ENCODE assay signal across 9 mouse cellular contexts in genomic region chr19:44372969-44373368, GRCm38 (mm10). TPM values are rescaled to one million over a fixed set of nuclear protein-coding genes. Genes with fewer than 3 reads are reported as not detected.
A peak's percentile ranks its signal among the peaks of the same experiment; 100 is the strongest.
DNase-seq lines count a peak whose midpoint lies in the region; ATAC-seq and TF ChIP-seq lines count a peak whose summit lies in the region.
"Had no signal": no experiment of that assay in that cellular context is flagged by ENCODE, and none has a peak within 500 bp of the region (broad histone marks: within the 10 kb centered on the region; RNA-seq: fewer than 3 reads in every experiment).

No protein-coding gene starts in this region.

- H3K36me3 ChIP-seq in heart, embryonic 15.5 days = no peaks in the 10 kb centered on the region
- H3K36me3 ChIP-seq in liver, embryonic 13.5 days = no peaks in the 10 kb centered on the region
- no peaks in the 10 kb centered on the region for H3K36me3 ChIP-seq in thymus, adult 2 months (ENCODE audit: control insufficient read depth, insufficient read depth, low read length)
- H3K36me3 ChIP-seq: heart, embryonic 13.5 days had no signal

- peak; percentile 76 for TF ChIP-seq CTCF in bone marrow macrophage, adult 2 months (IDR thresholded peaks at IDR 0.05; ENCODE audit: low read depth, low read length)
- peak; percentile 69; the same call in 1 of the 2 replicates for TF ChIP-seq CTCF in thymus, adult 2 months (IDR thresholded peaks at IDR 0.05; ENCODE audit: borderline replicate concordance, control insufficient read depth, extremely low read depth, insufficient read depth, low read length, poor library complexity)

- no peaks in the 10 kb centered on the region for H3K9me3 ChIP-seq in heart, embryonic 15.5 days (replicated peaks)
- no peaks in the 10 kb centered on the region for H3K9me3 ChIP-seq in liver, embryonic 13.5 days (replicated peaks)
- H3K9me3 ChIP-seq: heart, embryonic 13.5 days had no signal

- peak; percentile 88 for ATAC-seq in erythroid progenitor cell, adult 5-6 weeks (replicated peaks; ENCODE audit: low FRiP score, poor library complexity, severe bottlenecking)
- ATAC-seq in heart, embryonic 15.5 days (replicated peaks; ENCODE audit: insufficient number of reproducible peaks, insufficient read depth, low FRiP score, low read depth) = 0 out of 2 replicates have a peak, but pooled peaks have one; percentile 67
- peak; percentile 81 for ATAC-seq in liver, embryonic 13.5 days (ENCODE audit: low read depth)
- ATAC-seq in neutrophil, adult 5-6 weeks (ENCODE audit: extremely low read depth, insufficient number of reproducible peaks, low FRiP score, poor library complexity, severe bottlenecking) = peak; percentile 74

- WGBS in heart, embryonic 15.5 days = 21% methylated on average over 6 of the region's 6 CpGs
- 16% methylated on average over 6 of the region's 6 CpGs for WGBS in liver, embryonic 13.5 days (ENCODE audit: insufficient replicate concordance)
- WGBS in thymus, adult 2 months = 8% methylated on average over 6 of the region's 6 CpGs

- TF ChIP-seq POLR2A in bone marrow macrophage, adult 2 months (IDR thresholded peaks at IDR 0.05; ENCODE audit: borderline replicate concordance, low read depth, low read length) = no peak
- TF ChIP-seq POLR2A in thymus, adult 2 months (IDR thresholded peaks at IDR 0.05; ENCODE audit: control insufficient read depth, extremely low read depth, insufficient read depth, low read length, poor library complexity) = no peak

- no peaks in the 10 kb centered on the region; the same call in 1 of the 2 replicates for H3K27me3 ChIP-seq in heart, embryonic 15.5 days
- 0 out of 2 replicates have a peak, but pooled peaks cover 5% of the 10 kb centered on the region for H3K27me3 ChIP-seq in liver, embryonic 13.5 days
- no peaks in the 10 kb centered on the region for H3K27me3 ChIP-seq in thymus, adult 2 months (ENCODE audit: control insufficient read depth, insufficient read depth, low read length)

- no peak overlapping the region for H3K4me3 ChIP-seq in bone marrow macrophage, adult 2 months (ENCODE audit: insufficient read depth, low read length)
- H3K4me3 ChIP-seq in heart, embryonic 15.5 days = no peak overlapping the region
- no peak overlapping the region for H3K4me3 ChIP-seq in liver, embryonic 13.5 days (replicated peaks)
- H3K4me3 ChIP-seq in thymus, adult 2 months (ENCODE audit: control insufficient read depth, insufficient read depth, low read length) = no peak overlapping the region
- H3K4me3 ChIP-seq: heart, embryonic 13.5 days had no signal

- H3K4me1 ChIP-seq in bone marrow macrophage, adult 2 months (ENCODE audit: control insufficient read depth, insufficient read depth, low read length) = no peaks in the 10 kb centered on the region
- H3K4me1 ChIP-seq in heart, embryonic 15.5 days (replicated peaks) = 0 out of 2 replicates have a peak, but pooled peaks cover 3% of the 10 kb centered on the region
- H3K4me1 ChIP-seq in liver, embryonic 13.5 days (replicated peaks) = peaks cover 11% of the 10 kb centered on the region
- H3K4me1 ChIP-seq in thymus, adult 2 months (replicated peaks; ENCODE audit: control insufficient read depth, insufficient read depth, low read length) = peaks cover 9% of the 10 kb centered on the region

- no peak overlapping the region for H3K4me2 ChIP-seq in heart, embryonic 15.5 days
- no peak overlapping the region for H3K4me2 ChIP-seq in liver, embryonic 13.5 days
- H3K4me2 ChIP-seq: heart, embryonic 13.5 days had no signal

- no peak overlapping the region for H3K27ac ChIP-seq in bone marrow macrophage, adult 2 months (ENCODE audit: insufficient read depth, low read depth, low read length)
- no peak overlapping the region for H3K27ac ChIP-seq in heart, embryonic 15.5 days
- no peak overlapping the region for H3K27ac ChIP-seq in liver, embryonic 13.5 days
- no peak overlapping the region for H3K27ac ChIP-seq in thymus, adult 2 months (ENCODE audit: control insufficient read depth, insufficient read depth, low read length)
- H3K27ac ChIP-seq: heart, embryonic 13.5 days had no signal

- H3K9ac ChIP-seq in heart, embryonic 15.5 days = no peak overlapping the region
- H3K9ac ChIP-seq in liver, embryonic 13.5 days = no peak overlapping the region
- H3K9ac ChIP-seq: heart, embryonic 13.5 days had no signal

- peak; percentile 77 to 86 for DNase-seq in CD8-positive naive resting alpha-beta T cell, adult 2 months (ENCODE audit: low read depth in 2 of 2, low spot score in 2 of 2)
- DNase-seq in kidney, postnatal 10 days = peak; percentile 88
- peak; percentile 63 for DNase-seq in liver, embryonic 13.5 days
- DNase-seq in thymus, adult 2 months = peak; percentile 84

RNA-seq across cellular contexts. Expression of gene Scd1, which starts 34.7 kb away (rescaled TPM):
- 1.1 and 2.9 TPM in 2 replicates for polyA plus RNA-seq in bone marrow macrophage, adult 2 months (2012; ENCODE audit: insufficient read depth, insufficient read length, missing spikeins)
- total RNA-seq in erythroid progenitor cell, adult 5-6 weeks (2015; ENCODE audit: low replicate concordance) = 29.2 and 33.1 TPM in 2 replicates
- 9.8 and 17.3 TPM in 2 replicates for total RNA-seq in erythroid progenitor cell, adult 5-6 weeks (2017; ENCODE audit: low replicate concordance)
- polyA plus RNA-seq in heart, embryonic 15.5 days (2015; fragmentation: Nextera tagmentation; extraction: Ambion mirVana) = 0.93 and 1.8 TPM in 2 replicates
- polyA plus RNA-seq in liver, embryonic 13.5 days (2015; fragmentation: Nextera tagmentation; extraction: Ambion mirVana) = 7.3 and 10.0 TPM in 2 replicates
- 296 and 305 TPM in 2 replicates for total RNA-seq in neutrophil, adult 5-6 weeks (2017)
- 776 and 1,634 TPM in 2 replicates for polyA plus RNA-seq in thymus, adult 2 months (2012; rRNA removed)

RNA-seq across cellular contexts. Expression of gene Scd4, which starts 40.1 kb away (rescaled TPM):
- not detected in 2 replicates for polyA plus RNA-seq in bone marrow macrophage, adult 2 months (2012; ENCODE audit: insufficient read depth, insufficient read length, missing spikeins)
- not detected in 2 replicates for total RNA-seq in erythroid progenitor cell, adult 5-6 weeks (2015; ENCODE audit: low replicate concordance)
- 2.1 TPM in 1 of 2 replicates, not detected in the other for total RNA-seq in erythroid progenitor cell, adult 5-6 weeks (2017; ENCODE audit: low replicate concordance)
- polyA plus RNA-seq in heart, embryonic 15.5 days (2015; fragmentation: Nextera tagmentation; extraction: Ambion mirVana) = 2.5 TPM in 2 replicates
- polyA plus RNA-seq in liver, embryonic 13.5 days (2015; fragmentation: Nextera tagmentation; extraction: Ambion mirVana) = 0.05 TPM in 1 of 2 replicates, not detected in the other
- 0.12 and 1.0 TPM in 2 replicates for total RNA-seq in neutrophil, adult 5-6 weeks (2017)
- polyA plus RNA-seq in thymus, adult 2 months (2012; rRNA removed) = 2.2 and 2.7 TPM in 2 replicates

Comparison
In these comparisons a context has a peak if more than half of its experiments do, and no peak if none do; other contexts are left out.
1. RNA of gene Scd1, which starts 34.7 kb away (polyA plus RNA-seq): 776 to 1,634 TPM in thymus, adult 2 months; 7.3 to 10.0 TPM in liver, embryonic 13.5 days, 1.1 to 2.9 TPM in bone marrow macrophage, adult 2 months and 0.93 to 1.8 TPM in heart, embryonic 15.5 days; every median in the first group is over 10 times any median in the second.
2. Peak in every context shown above with its lines, with median percentiles within 50 percentile points of each other: DNase-seq and ATAC-seq.